Mouse (Mus musculus): ENCODE measurements around the gene Cfap45. TPM values are rescaled to one million over a fixed set of nuclear protein-coding genes. Genes with fewer than 3 reads are reported as not detected.
A peak's percentile ranks its signal among the peaks of the same experiment; 100 is the strongest.

The Cfap45 gene
- polyA plus RNA-seq, 1 experiment from 2014 or later: 2.4 TPM

DNA sequence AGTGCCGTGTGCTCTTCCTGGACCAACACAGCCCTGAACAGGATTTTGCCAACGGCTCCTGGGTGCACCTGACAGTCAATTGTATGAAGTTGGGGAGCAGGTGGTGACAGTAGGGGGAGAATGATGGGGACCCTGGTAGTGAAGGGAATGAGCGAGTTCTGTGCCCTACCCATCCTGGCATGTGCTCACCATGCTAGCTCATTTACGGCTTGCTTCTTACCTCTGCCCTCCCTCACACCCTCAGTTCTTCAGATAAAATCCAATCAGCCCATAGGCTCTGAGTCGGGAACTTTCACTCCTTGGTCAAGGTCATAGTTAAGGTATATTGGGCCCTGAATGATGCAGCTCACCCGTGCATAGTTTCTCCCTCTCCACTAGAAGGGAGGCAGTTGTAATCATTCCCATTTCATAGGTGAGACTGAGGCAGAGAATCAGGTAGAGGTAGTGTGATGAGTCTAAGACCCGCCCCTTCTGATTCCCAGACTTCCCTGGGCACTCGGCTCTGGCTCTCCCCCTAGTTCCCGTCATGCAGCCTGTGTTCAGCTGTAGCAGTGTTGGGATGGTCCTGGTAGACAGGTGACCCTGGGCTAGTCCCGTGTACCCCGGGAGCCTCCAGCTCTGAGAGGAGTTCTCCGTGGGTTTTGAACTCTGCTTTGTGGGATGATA, 30.9 kb upstream of the Cfap45 start:
- H3K4me3 ChIP-seq (ENCODE audit: low read depth, low read length): no peak overlapping the region
- DNase-seq (ENCODE audit: low spot score) (no peak), ATAC-seq (peak; percentile 15)
- peak overlapping the region; percentile 39; the same call in 1 of the 2 replicates for H3K4me2 ChIP-seq (ENCODE audit: low read length)
- no peak overlapping the region for H3K27ac ChIP-seq (ENCODE audit: low read depth, low read length)
- H3K4me1 ChIP-seq (ENCODE audit: control insufficient read depth, insufficient read depth, low read length): peaks cover 29% of the 10 kb centered on the region
- 59% methylated on average over 12 of the region's 12 CpGs for WGBS
- no peaks in the 10 kb centered on the region for H3K9me3 ChIP-seq (replicated peaks; ENCODE audit: control insufficient read depth, low read length)
- H3K9ac ChIP-seq (ENCODE audit: low read length): 0 out of 2 replicates have a peak overlapping the region, but pooled peaks have one; percentile 14
- H3K36me3 ChIP-seq (ENCODE audit: control insufficient read depth, insufficient read depth, low read length): peaks cover 76% of the 10 kb centered on the region
- H3K27me3 ChIP-seq (replicated peaks; ENCODE audit: control insufficient read depth, insufficient read depth, low read length): no peaks in the 10 kb centered on the region

DNA sequence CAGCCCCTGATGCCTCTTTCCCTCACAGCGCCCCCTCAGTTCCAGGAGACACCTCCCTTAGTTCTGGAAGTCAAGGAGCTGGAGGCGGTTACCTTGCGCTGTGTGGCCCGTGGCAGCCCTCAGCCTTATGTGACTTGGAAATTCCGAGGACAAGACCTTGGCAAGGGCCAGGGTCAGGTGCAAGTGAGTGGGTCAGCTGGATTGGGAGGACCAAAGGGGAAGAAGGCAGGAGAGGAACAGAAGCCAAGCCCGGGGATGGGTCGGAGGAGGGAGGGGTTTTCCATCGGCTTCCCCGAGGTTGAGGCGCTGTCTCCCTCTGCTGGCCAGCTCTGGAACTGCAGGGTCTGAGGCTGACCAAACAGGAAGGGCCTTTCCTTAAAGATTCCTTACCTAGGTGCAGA, 30.3 kb upstream of the Cfap45 start:
- no peaks in the 10 kb centered on the region for H3K9me3 ChIP-seq (replicated peaks; ENCODE audit: control insufficient read depth, low read length)
- peak; percentile 47 for ATAC-seq
- H3K4me1 ChIP-seq (ENCODE audit: control insufficient read depth, insufficient read depth, low read length): peaks cover 24% of the 10 kb centered on the region
- H3K36me3 ChIP-seq (ENCODE audit: control insufficient read depth, insufficient read depth, low read length): peaks cover 76% of the 10 kb centered on the region
- H3K4me2 ChIP-seq (ENCODE audit: low read length): peak overlapping the region; percentile 39
- H3K27me3 ChIP-seq (replicated peaks; ENCODE audit: control insufficient read depth, insufficient read depth, low read length): no peaks in the 10 kb centered on the region
- H3K27ac ChIP-seq (ENCODE audit: low read depth, low read length): no peak overlapping the region
- 0 out of 2 replicates have a peak overlapping the region, but pooled peaks have one; percentile 14 for H3K9ac ChIP-seq (ENCODE audit: low read length)
- WGBS: 8% methylated on average over 10 of the region's 10 CpGs
- peak; percentile 80 for DNase-seq (ENCODE audit: low spot score)
- no peak overlapping the region for H3K4me3 ChIP-seq (ENCODE audit: low read depth, low read length)

DNA sequence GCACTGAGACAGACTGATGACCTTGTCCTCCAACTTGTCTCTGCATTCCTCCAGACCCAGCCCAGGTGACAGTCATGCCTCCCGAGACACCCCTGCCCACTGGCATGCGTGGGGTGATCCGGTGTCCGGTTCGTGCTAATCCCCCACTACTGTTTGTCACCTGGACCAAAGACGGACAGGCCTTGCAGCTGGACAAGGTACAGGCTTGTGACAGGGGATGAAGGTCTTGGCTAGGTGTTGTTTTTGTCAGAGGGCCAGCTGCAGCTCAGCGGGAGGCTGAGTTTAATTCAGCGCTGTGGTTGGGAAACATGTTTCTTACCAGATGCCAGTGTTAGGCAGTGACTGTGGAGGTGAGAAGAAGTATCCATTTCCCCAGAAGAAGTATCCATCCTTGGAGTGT, 28.6 kb upstream of the Cfap45 start:
- H3K9ac ChIP-seq (ENCODE audit: low read length): no peak overlapping the region
- no peak overlapping the region for H3K4me2 ChIP-seq (ENCODE audit: low read length)
- H3K27ac ChIP-seq (ENCODE audit: low read depth, low read length): no peak overlapping the region
- DNase-seq (ENCODE audit: low spot score) (no peak), ATAC-seq (no peak)
- no peaks in the 10 kb centered on the region for H3K9me3 ChIP-seq (replicated peaks; ENCODE audit: control insufficient read depth, low read length)
- H3K27me3 ChIP-seq (replicated peaks; ENCODE audit: control insufficient read depth, insufficient read depth, low read length): no peaks in the 10 kb centered on the region
- H3K4me1 ChIP-seq (ENCODE audit: control insufficient read depth, insufficient read depth, low read length): peaks cover 6% of the 10 kb centered on the region
- peaks cover 91% of the 10 kb centered on the region for H3K36me3 ChIP-seq (ENCODE audit: control insufficient read depth, insufficient read depth, low read length)
- 92% methylated on average over 8 of the region's 8 CpGs for WGBS
- no peak overlapping the region for H3K4me3 ChIP-seq (ENCODE audit: low read depth, low read length)

GRCm38 (mm10) chr1:172493516-172493915, 27.1 kb upstream of the Cfap45 start:
- no peak for DNase-seq (ENCODE audit: low spot score)
- no peaks in the 10 kb centered on the region for H3K27me3 ChIP-seq (replicated peaks; ENCODE audit: control insufficient read depth, insufficient read depth, low read length)
- no peak for ATAC-seq
- no peak overlapping the region for H3K27ac ChIP-seq (ENCODE audit: low read depth, low read length)
- H3K4me1 ChIP-seq (ENCODE audit: control insufficient read depth, insufficient read depth, low read length): no peaks in the 10 kb centered on the region
- H3K4me2 ChIP-seq (ENCODE audit: low read length): no peak overlapping the region
- H3K9me3 ChIP-seq (replicated peaks; ENCODE audit: control insufficient read depth, low read length): no peaks in the 10 kb centered on the region
- H3K36me3 ChIP-seq (ENCODE audit: control insufficient read depth, insufficient read depth, low read length): peaks cover 93% of the 10 kb centered on the region
- H3K4me3 ChIP-seq (ENCODE audit: low read depth, low read length): no peak overlapping the region
- H3K9ac ChIP-seq (ENCODE audit: low read length): no peak overlapping the region
- WGBS: 81% methylated on average over 6 of the region's 6 CpGs

DNA sequence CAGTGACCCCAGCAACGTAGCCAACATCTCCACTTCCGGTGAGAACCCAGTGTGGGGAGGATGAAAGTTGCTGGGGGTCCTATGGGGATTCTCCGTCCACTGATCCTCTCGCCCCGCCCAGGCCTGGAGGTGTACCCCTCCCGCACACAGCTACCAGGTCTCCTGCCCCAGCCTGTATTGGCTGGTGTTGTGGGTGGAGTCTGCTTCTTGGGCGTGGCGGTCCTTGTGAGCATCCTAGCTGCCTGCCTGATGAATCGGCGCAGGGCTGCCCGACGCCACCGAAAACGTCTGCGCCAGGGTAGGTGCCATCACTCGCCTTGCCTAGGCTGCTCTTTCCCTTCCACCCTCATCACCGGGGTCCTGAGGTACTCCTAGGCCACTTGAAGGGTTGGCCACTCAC, 24.6 kb upstream of the Cfap45 start:
- H3K27me3 ChIP-seq (replicated peaks; ENCODE audit: control insufficient read depth, insufficient read depth, low read length): peaks cover 13% of the 10 kb centered on the region; the same call in 1 of the 2 replicates
- H3K27ac ChIP-seq (ENCODE audit: low read depth, low read length): no peak overlapping the region
- H3K9ac ChIP-seq (ENCODE audit: low read length): no peak overlapping the region
- no peak overlapping the region for H3K4me3 ChIP-seq (ENCODE audit: low read depth, low read length)
- ATAC-seq (no peak), DNase-seq (ENCODE audit: low spot score) (no peak)
- H3K9me3 ChIP-seq (replicated peaks; ENCODE audit: control insufficient read depth, low read length): no peaks in the 10 kb centered on the region
- peaks cover 9% of the 10 kb centered on the region for H3K4me1 ChIP-seq (ENCODE audit: control insufficient read depth, insufficient read depth, low read length)
- H3K36me3 ChIP-seq (ENCODE audit: control insufficient read depth, insufficient read depth, low read length): peaks cover 82% of the 10 kb centered on the region
- 89% methylated on average over 17 of the region's 17 CpGs for WGBS
- no peak overlapping the region for H3K4me2 ChIP-seq (ENCODE audit: low read length)

- no peak overlapping the region for H3K4me2 ChIP-seq (ENCODE audit: low read length)
- H3K9ac ChIP-seq (ENCODE audit: low read length): no peak overlapping the region
- WGBS: 81% methylated on average over 10 of the region's 10 CpGs
- no peak overlapping the region for H3K4me3 ChIP-seq (ENCODE audit: low read depth, low read length)
- ATAC-seq: no peak
- no peak overlapping the region for H3K27ac ChIP-seq (ENCODE audit: low read depth, low read length)
- DNase-seq (ENCODE audit: low spot score): no peak
- H3K27me3 ChIP-seq (replicated peaks; ENCODE audit: control insufficient read depth, insufficient read depth, low read length): peaks cover 20% of the 10 kb centered on the region; the same call in 1 of the 2 replicates
- peaks cover 15% of the 10 kb centered on the region for H3K4me1 ChIP-seq (ENCODE audit: control insufficient read depth, insufficient read depth, low read length)
- peaks cover 68% of the 10 kb centered on the region for H3K36me3 ChIP-seq (ENCODE audit: control insufficient read depth, insufficient read depth, low read length)
- no peaks in the 10 kb centered on the region for H3K9me3 ChIP-seq (replicated peaks; ENCODE audit: control insufficient read depth, low read length)
These were observed 23.2 kb upstream of the Cfap45 start for GRCm38 (mm10) chr1:172497428-172497827.

GRCm38 (mm10) chr1:172499765-172500441, 20.7 kb upstream of the Cfap45 start, which contains the start of gene Tagln2:
Gene Tagln2 (plus strand): TSS chr1:172500047.
- WGBS: under 1% methylated on average over 30 of the region's 30 CpGs
- Histone ChIP-seq H3K36me3 (ENCODE audit: control insufficient read depth, insufficient read depth, low read length) (peaks cover 43% of the 10 kb centered on the region), H3K4me3 (ENCODE audit: low read depth, low read length) (peak within 1 kb of the TSS; percentile 29), H3K27ac (ENCODE audit: low read depth, low read length) (peak within 1 kb of the TSS; percentile 17; the same call in 1 of the 2 replicates), H3K4me2 (ENCODE audit: low read length) (peak within 1 kb of the TSS; percentile 56), H3K27me3 (replicated peaks; ENCODE audit: control insufficient read depth, insufficient read depth, low read length) (peaks cover 21% of the 10 kb centered on the region; the same call in 1 of the 2 replicates), H3K9me3 (replicated peaks; ENCODE audit: control insufficient read depth, low read length) (no peaks in the 10 kb centered on the region), H3K4me1 (ENCODE audit: control insufficient read depth, insufficient read depth, low read length) (peaks cover 27% of the 10 kb centered on the region), H3K9ac (ENCODE audit: low read length) (peak within 1 kb of the TSS; percentile 42)
- DNase-seq (ENCODE audit: low spot score) (peak; percentile 58), ATAC-seq (peak; percentile 22)

DNA sequence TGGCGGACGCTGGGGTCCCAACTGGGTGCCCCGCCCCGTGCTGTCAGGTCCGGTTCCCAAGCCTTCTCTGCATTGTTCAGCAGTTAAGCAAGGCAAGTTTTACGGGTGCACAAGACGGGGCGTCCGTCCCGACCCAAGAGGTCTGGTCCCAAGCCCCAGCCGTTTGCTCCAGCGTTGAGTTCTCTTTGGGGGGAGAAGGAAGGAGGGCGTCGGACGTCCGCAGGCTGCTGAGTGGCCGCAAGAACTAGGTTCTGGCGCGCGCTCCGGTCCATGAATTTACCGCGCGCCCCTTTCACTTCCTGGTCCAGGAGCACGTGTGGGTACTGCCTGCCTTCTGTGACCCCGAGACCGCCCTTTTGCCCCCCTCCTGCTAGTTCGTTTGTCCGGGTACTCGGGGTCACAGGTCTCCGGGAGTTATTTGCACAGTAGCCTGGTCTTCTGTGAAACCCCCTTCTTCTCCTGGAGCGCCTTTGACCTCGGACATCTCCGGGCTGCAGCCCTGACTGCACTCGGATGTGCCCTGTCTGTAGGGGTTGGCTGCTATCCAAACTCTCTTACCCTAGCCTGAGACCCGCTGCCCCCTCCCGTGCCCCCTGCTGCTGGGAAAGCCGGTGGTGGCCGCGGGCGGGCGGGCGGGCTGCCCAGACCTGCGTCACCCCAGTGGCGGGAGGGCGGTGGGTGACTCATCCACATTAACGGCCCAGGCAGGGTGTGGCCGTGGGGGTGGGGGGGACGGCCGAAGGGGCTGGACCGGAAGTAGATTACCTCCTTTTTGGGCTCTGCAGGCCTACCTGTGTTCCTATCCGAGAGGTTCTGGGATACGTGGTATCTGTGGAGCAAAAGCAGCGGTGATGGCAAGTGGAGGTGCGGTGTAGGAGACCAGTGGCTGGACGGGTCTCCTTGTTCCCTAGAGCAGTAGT, 19.9 kb upstream of the Cfap45 start:
- Histone ChIP-seq H3K4me1 (ENCODE audit: control insufficient read depth, insufficient read depth, low read length) (peaks cover 27% of the 10 kb centered on the region), H3K36me3 (ENCODE audit: control insufficient read depth, insufficient read depth, low read length) (peaks cover 35% of the 10 kb centered on the region), H3K27me3 (replicated peaks; ENCODE audit: control insufficient read depth, insufficient read depth, low read length) (peaks cover 21% of the 10 kb centered on the region; the same call in 1 of the 2 replicates), H3K4me2 (ENCODE audit: low read length) (peak overlapping the region; percentile 56), H3K9ac (ENCODE audit: low read length) (peak overlapping the region; percentile 42), H3K27ac (ENCODE audit: low read depth, low read length) (peak overlapping the region; percentile 17; the same call in 1 of the 2 replicates), H3K4me3 (ENCODE audit: low read depth, low read length) (peak overlapping the region; percentile 29), H3K9me3 (replicated peaks; ENCODE audit: control insufficient read depth, low read length) (no peaks in the 10 kb centered on the region)
- 1% methylated on average over 56 of the region's 56 CpGs for WGBS
- ATAC-seq (peak; percentile 9), DNase-seq (ENCODE audit: low spot score) (peak; percentile 29)
